9 mouse cellular contexts compared by ENCODE assay signal in genomic region chr5:33275754-33276153, GRCm38 (mm10). TPM values are rescaled to one million over a fixed set of nuclear protein-coding genes. Genes with fewer than 3 reads are reported as not detected.
DNase-seq lines count a peak whose midpoint lies in the region; ATAC-seq and TF ChIP-seq lines count a peak whose summit lies in the region.
"Had no signal": no experiment of that assay in that cellular context is flagged by ENCODE, and none has a peak within 500 bp of the region (broad histone marks: within the 10 kb centered on the region; RNA-seq: fewer than 3 reads in every experiment).

No protein-coding gene starts in this region.

- peaks cover 30% of the 10 kb centered on the region for H3K4me1 ChIP-seq in heart, embryonic 12.5 days (replicated peaks)
- peaks cover 17% of the 10 kb centered on the region for H3K4me1 ChIP-seq in heart, adult 2 months (ENCODE audit: control insufficient read depth, insufficient read depth, low read length)
- peaks cover 7% of the 10 kb centered on the region for H3K4me1 ChIP-seq in forebrain, embryonic 11.5 days (replicated peaks; ENCODE audit: control insufficient read depth, insufficient read depth, low read length)
- H3K4me1 ChIP-seq in liver, embryonic 15.5 days (replicated peaks): peaks cover 61% of the 10 kb centered on the region

- WGBS in heart, embryonic 12.5 days: 45% methylated on average over 1 of the region's 1 CpGs
- 36% methylated on average over 1 of the region's 1 CpGs for WGBS in heart, adult 2 months
- 39% methylated on average over 1 of the region's 1 CpGs for WGBS in forebrain, embryonic 11.5 days
- WGBS in liver, embryonic 15.5 days (ENCODE audit: insufficient replicate concordance): 52% methylated on average over 1 of the region's 1 CpGs

- TF ChIP-seq POLR2A in heart, adult 2 months (IDR thresholded peaks at IDR 0.05; ENCODE audit: insufficient read depth, low read depth, low read length): no peak

- DNase-seq in heart, adult 2 months: no peak
- peak; percentile 20 for DNase-seq in 3T3-L1 (ENCODE audit: low read depth, low spot score)
- no peak for DNase-seq in forebrain, embryonic 11.5 days (ENCODE audit: low spot score)
- DNase-seq in yolk sac, embryonic 10.5 days (ENCODE audit: low spot score): no peak
- no peak for DNase-seq in cerebellum, postnatal 25 days
- no peak for DNase-seq in frontal cortex, adult 2 months (ENCODE audit: extremely low spot score in 1 of 2, low spot score in 1 of 2)

- intact Hi-C loops in heart, adult 2 months (cut with DNase I): loop anchor here (1.0 to 10.0 kb wide), 3 partner anchors 59 to 261 kb away; partner anchors contain the start of genes Maea, Uvssa and Ywhah

- no peaks in the 10 kb centered on the region for H3K9me3 ChIP-seq in heart, embryonic 12.5 days (replicated peaks)
- H3K9me3 ChIP-seq in forebrain, embryonic 11.5 days (ENCODE audit: control insufficient read depth, low read length): no peaks in the 10 kb centered on the region
- no peaks in the 10 kb centered on the region for H3K9me3 ChIP-seq in liver, embryonic 15.5 days (replicated peaks)

- TF ChIP-seq EP300 in heart, adult 2 months (IDR thresholded peaks at IDR 0.05; ENCODE audit: insufficient read depth, low read depth, low read length): no peak

- ATAC-seq in heart, embryonic 12.5 days (ENCODE audit: insufficient number of reproducible peaks, low FRiP score): no peak
- ATAC-seq in forebrain, embryonic 11.5 days (replicated peaks; ENCODE audit: low FRiP score): no peak
- ATAC-seq in liver, embryonic 15.5 days (ENCODE audit: insufficient read depth): no peak
- ATAC-seq: inflammation-experienced regulatory T-cells, adult 6 months had no signal

- TF ChIP-seq CTCF in heart, adult 2 months (IDR thresholded peaks at IDR 0.05): no peak

- H3K79me2 ChIP-seq in heart, adult 2 months (replicated peaks; ENCODE audit: control insufficient read depth, insufficient read depth, low read length): peaks cover 12% of the 10 kb centered on the region

- H3K9ac ChIP-seq in heart, embryonic 12.5 days: no peak overlapping the region
- no peak overlapping the region for H3K9ac ChIP-seq in heart, adult 2 months (ENCODE audit: low read depth, low read length)
- H3K9ac ChIP-seq in forebrain, embryonic 11.5 days (ENCODE audit: low read length): peak overlapping the region; percentile 97
- peak overlapping the region; percentile 92; the same call in 1 of the 2 replicates for H3K9ac ChIP-seq in liver, embryonic 15.5 days

- H3K36me3 ChIP-seq in heart, embryonic 12.5 days: 0 out of 2 replicates have a peak, but pooled peaks cover 11% of the 10 kb centered on the region
- peaks cover 6% of the 10 kb centered on the region for H3K36me3 ChIP-seq in heart, adult 2 months (ENCODE audit: control insufficient read depth, insufficient read depth, low read length)
- H3K36me3 ChIP-seq in forebrain, embryonic 11.5 days (ENCODE audit: control insufficient read depth, insufficient read depth, low read length): no peaks in the 10 kb centered on the region
- peaks cover 22% of the 10 kb centered on the region for H3K36me3 ChIP-seq in liver, embryonic 15.5 days (replicated peaks)

- H3K27me3 ChIP-seq in heart, embryonic 12.5 days (replicated peaks): no peaks in the 10 kb centered on the region
- H3K27me3 ChIP-seq in heart, adult 2 months (ENCODE audit: control insufficient read depth, insufficient read depth, low read length): no peaks in the 10 kb centered on the region
- H3K27me3 ChIP-seq in forebrain, embryonic 11.5 days (ENCODE audit: control insufficient read depth, insufficient read depth, low read length): no peaks in the 10 kb centered on the region
- H3K27me3 ChIP-seq in liver, embryonic 15.5 days: no peaks in the 10 kb centered on the region

- peak overlapping the region; percentile 88; the same call in 1 of the 2 replicates for H3K4me2 ChIP-seq in heart, embryonic 12.5 days
- H3K4me2 ChIP-seq in forebrain, embryonic 11.5 days (ENCODE audit: low read depth, low read length, severe bottlenecking): peak overlapping the region; percentile 61; the same call in 1 of the 2 replicates
- peak overlapping the region; percentile 88 for H3K4me2 ChIP-seq in liver, embryonic 15.5 days

- H3K27ac ChIP-seq in heart, embryonic 12.5 days (ENCODE audit: poor library complexity, severe bottlenecking): no peak overlapping the region
- H3K27ac ChIP-seq in heart, adult 2 months: no peak overlapping the region; the same call in 1 of the 2 replicates
- H3K27ac ChIP-seq in forebrain, embryonic 11.5 days (ENCODE audit: low read depth, low read length): no peak overlapping the region
- H3K27ac ChIP-seq in liver, embryonic 15.5 days (replicated peaks): peak overlapping the region; percentile 98

- H3K4me3 ChIP-seq in heart, embryonic 12.5 days: peak overlapping the region; percentile 79; the same call in 1 of the 2 replicates
- H3K4me3 ChIP-seq in heart, adult 2 months: no peak overlapping the region; the same call in 1 of the 2 replicates
- peak overlapping the region; percentile 82 for H3K4me3 ChIP-seq in forebrain, embryonic 11.5 days (ENCODE audit: low read depth, low read length)
- peak overlapping the region; percentile 82 for H3K4me3 ChIP-seq in liver, embryonic 15.5 days (replicated peaks)

RNA-seq across cellular contexts. Expression of gene Ctbp1, which starts 1.0 kb away (rescaled TPM):
- 250 and 251 TPM in 2 replicates for polyA plus RNA-seq in heart, embryonic 12.5 days (2016; fragmentation: Nextera tagmentation; extraction: Ambion mirVana)
- 100 to 1,000 TPM; 213 to 227 TPM for total RNA-seq in heart, adult 2 months (2021)
- 175 and 178 TPM in 2 replicates for polyA plus RNA-seq in heart, adult 2 months (2012; rRNA removed)
- 560 and 627 TPM in 2 replicates for polyA plus RNA-seq in forebrain, embryonic 11.5 days (2014; fragmentation: Nextera tagmentation; extraction: Ambion mirVana)
- 206 and 213 TPM in 2 replicates for polyA plus RNA-seq in liver, embryonic 15.5 days (2015; fragmentation: Nextera tagmentation; extraction: Ambion mirVana)
- 243 and 263 TPM in 2 replicates for polyA plus RNA-seq in frontal cortex, adult 2 months (2012; rRNA removed)

RNA-seq across cellular contexts. Expression of gene Spon2, which starts 57.5 kb away (rescaled TPM):
- polyA plus RNA-seq in heart, embryonic 12.5 days (2016; fragmentation: Nextera tagmentation; extraction: Ambion mirVana): 75.6 and 76.5 TPM in 2 replicates
- 10 to 100 TPM in 1 of 2 experiments, 1 to 10 TPM in 1; 2.6 to 13.7 TPM for total RNA-seq in heart, adult 2 months (2021)
- polyA plus RNA-seq in heart, adult 2 months (2012; rRNA removed): 13.8 and 28.5 TPM in 2 replicates
- polyA plus RNA-seq in forebrain, embryonic 11.5 days (2014; fragmentation: Nextera tagmentation; extraction: Ambion mirVana): 2.3 and 5.2 TPM in 2 replicates
- polyA plus RNA-seq in liver, embryonic 15.5 days (2015; fragmentation: Nextera tagmentation; extraction: Ambion mirVana): 19.5 and 22.9 TPM in 2 replicates
- polyA plus RNA-seq in frontal cortex, adult 2 months (2012; rRNA removed): 0.40 and 0.50 TPM in 2 replicates
- polyA plus RNA-seq: inflammation-experienced regulatory T-cells, adult 6 months had no signal

RNA-seq across cellular contexts. Expression of gene Maea, which starts 59.6 kb away (rescaled TPM):
- 125 and 127 TPM in 2 replicates for polyA plus RNA-seq in heart, embryonic 12.5 days (2016; fragmentation: Nextera tagmentation; extraction: Ambion mirVana)
- total RNA-seq in heart, adult 2 months (2021): 10 to 100 TPM; 79.2 to 81.7 TPM
- 86.7 and 111 TPM in 2 replicates for polyA plus RNA-seq in heart, adult 2 months (2012; rRNA removed)
- polyA plus RNA-seq in forebrain, embryonic 11.5 days (2014; fragmentation: Nextera tagmentation; extraction: Ambion mirVana): 122 and 135 TPM in 2 replicates
- 48.0 and 48.5 TPM in 2 replicates for polyA plus RNA-seq in liver, embryonic 15.5 days (2015; fragmentation: Nextera tagmentation; extraction: Ambion mirVana)
- polyA plus RNA-seq in frontal cortex, adult 2 months (2012; rRNA removed): 102 and 113 TPM in 2 replicates

Comparison
In these comparisons a context has a peak if more than half of its experiments do, and no peak if none do; other contexts are left out.
1. H3K9ac ChIP-seq: peak in forebrain, embryonic 11.5 days (single experiment) and liver, embryonic 15.5 days (single experiment); none in heart, embryonic 12.5 days (single experiment) and heart, adult 2 months (single experiment).
2. Peak in every context shown above with its lines, with median percentiles within 50 percentile points of each other: H3K4me2 ChIP-seq.